Mouse (Mus musculus): ENCODE results near the gene Gm28827. TPM values are rescaled to one million over a fixed set of nuclear protein-coding genes. Genes with fewer than 3 reads are reported as not detected.
"Not testable (repeated sequence)": the region's sequence is repeated elsewhere in the genome, so short reads cannot be mapped to it uniquely, and the experiment has no call there.

Gm28827 gene
- total RNA-seq (2021) = not detected
- long read RNA-seq, experiment 1 = 0 reads
- long read RNA-seq, experiment 2 = 0 reads

DNA sequence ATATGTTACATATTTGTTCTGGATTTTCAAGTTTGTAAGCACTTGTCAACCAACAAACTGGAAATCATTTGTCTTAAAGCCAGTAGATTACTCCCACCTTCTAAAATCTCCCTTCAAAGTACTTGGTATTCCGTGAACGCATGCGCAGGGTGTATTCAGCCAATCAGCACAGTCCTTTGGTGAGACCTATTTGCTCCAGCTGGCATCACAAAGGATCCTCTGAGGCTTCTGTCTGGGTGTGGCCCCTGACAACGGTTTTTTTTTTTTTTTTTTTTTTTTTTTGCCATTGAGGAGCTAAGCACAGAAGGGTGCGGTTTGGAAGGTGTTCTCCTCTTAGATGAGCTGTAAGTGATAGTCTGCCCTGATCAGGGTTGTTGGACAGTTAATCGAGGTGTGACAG is at the start of gene Gm28827:
TSS of gene Gm28827 (plus strand) at position 301 of the 400 bp plus-strand sequence.
- intact Hi-C loops (cut with DNase I; ENCODE audit: low total_unique reads); DNase-seq: not testable (repeated sequence)
